Mouse (Mus musculus): ENCODE data around the gene Rc3h1. TPM values are rescaled to one million over a fixed set of nuclear protein-coding genes. Genes with fewer than 3 reads are reported as not detected.
"Not testable (repeated sequence)": the region's sequence is repeated elsewhere in the genome, so short reads cannot be mapped to it uniquely, and the experiment has no call there.

The Rc3h1 gene
- total RNA-seq, 2 experiments from 2014 or later: 39.5 to 49.1 TPM

DNA sequence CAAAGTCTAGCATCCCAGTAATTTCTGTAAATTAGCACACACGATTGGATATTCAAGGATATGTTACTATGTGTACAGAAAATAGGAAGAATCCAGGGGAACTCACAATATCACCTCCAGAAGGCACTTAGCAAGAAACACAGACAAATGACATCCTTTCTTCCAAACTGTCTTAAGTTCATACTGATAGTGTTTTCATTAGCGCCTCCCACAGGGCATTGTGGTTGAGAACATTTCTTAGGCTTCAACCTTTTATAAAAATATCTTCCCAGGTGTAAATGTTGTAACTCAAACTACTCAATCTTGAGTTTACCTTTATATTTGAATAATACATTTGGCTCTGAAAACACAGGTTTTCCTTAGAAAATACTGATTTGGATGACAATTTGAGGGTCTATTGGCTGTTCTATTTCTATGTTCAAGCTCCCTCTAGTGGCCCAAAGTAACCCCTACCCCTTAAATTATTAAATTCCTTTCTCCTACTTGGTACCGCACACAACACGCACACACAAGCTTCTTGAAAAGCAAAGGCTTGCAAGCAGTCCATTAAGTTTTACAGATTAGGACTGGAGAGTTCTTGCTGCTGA, 27.8 kb downstream of the Rc3h1 start:
- DNase-seq (ENCODE audit: low spot score): no peak
- intact Hi-C loops (cut with DNase I): loop anchor here (2.0 kb wide), 2 partner anchors 77 to 191 kb away; no protein-coding TSS in a partner anchor

GRCm38 (mm10) chr1:160935551-160935950, 29.3 kb downstream of the Rc3h1 start:
- intact Hi-C loops (cut with DNase I): loop anchor here (2.0 to 5.0 kb wide), 3 partner anchors 33 to 193 kb away; no protein-coding TSS in a partner anchor
- no peak for DNase-seq (ENCODE audit: low spot score)

DNA sequence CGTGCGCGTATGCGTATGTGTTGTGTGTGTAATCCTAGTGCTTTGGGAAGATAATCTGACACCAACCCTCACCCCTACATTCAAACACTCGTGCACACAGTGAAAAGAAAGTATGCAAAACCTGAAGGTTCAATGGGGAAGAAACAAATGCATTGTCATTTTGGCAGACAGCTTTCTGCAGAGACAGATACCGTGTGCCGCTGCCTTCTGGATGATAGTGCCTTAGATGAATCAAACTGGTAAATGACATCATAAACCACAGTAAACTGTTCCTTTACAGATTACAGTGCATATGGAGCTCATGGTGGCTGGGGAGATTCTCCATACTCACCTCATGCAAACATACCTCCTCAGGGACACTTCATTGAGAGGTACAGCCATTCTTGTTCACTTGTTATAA, 57.0 kb downstream of the Rc3h1 start:
- no peak for DNase-seq (ENCODE audit: low spot score)
- intact Hi-C loops (cut with DNase I): no loop called here

DNA sequence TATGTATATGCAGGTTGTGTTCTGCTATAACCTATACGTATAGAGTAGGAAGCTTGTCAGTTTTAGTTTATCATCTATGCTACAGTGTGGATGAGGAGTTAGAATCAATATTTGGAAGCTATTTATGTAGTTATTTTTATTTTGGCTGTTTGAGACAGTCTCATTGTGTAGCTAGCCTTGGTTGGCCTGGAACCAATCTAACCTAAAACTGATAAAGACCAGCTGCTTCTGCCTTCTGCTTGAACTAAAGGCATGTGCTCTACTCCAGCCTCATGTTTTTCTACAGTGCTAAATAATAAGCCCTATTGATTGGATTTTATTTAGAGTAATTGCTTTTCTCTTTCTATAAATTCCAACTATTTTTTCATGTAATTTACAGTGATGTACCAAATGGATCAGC, 61.0 kb downstream of the Rc3h1 start:
- DNase-seq (ENCODE audit: low spot score): no peak
- intact Hi-C loops (cut with DNase I): no loop called here

GRCm38 (mm10) chr1:160968643-160969042, 62.4 kb downstream of the Rc3h1 start:
- DNase-seq (ENCODE audit: low spot score): no peak
- intact Hi-C loops (cut with DNase I): no loop called here

- intact Hi-C loops (cut with DNase I): no loop called here
- DNase-seq (ENCODE audit: low spot score): no peak
Measured at GRCm38 (mm10) chr1:160978071-160978735, 72.0 kb downstream of the Rc3h1 start, which contains the start of gene Serpinc1. TSS of gene Serpinc1 (plus strand) at chr1:160978585.

DNA sequence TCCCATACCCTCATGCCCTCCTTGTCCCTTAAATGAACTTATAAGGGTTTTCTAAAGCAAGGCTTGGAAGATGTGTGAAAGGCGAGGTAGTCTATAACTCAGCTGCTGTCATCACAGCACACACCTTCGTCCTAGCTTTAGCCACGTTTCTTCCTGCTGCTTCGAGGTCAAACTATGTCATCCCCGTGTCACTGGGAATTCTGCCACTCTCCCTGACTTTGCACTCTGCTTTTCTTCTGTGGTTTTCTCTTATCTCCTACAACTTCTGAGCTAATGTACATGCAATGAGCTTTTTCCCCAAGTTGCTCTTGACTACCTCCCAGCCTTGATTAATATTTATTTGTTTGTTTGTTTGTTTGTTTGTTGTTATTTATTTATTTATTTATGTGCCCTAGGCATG, 73.8 kb downstream of the Rc3h1 start:
- no peak for DNase-seq (ENCODE audit: low spot score)
- intact Hi-C loops (cut with DNase I): loop anchor here (10.0 kb wide), 1 partner anchor 215 kb away; no protein-coding TSS in a partner anchor

DNA sequence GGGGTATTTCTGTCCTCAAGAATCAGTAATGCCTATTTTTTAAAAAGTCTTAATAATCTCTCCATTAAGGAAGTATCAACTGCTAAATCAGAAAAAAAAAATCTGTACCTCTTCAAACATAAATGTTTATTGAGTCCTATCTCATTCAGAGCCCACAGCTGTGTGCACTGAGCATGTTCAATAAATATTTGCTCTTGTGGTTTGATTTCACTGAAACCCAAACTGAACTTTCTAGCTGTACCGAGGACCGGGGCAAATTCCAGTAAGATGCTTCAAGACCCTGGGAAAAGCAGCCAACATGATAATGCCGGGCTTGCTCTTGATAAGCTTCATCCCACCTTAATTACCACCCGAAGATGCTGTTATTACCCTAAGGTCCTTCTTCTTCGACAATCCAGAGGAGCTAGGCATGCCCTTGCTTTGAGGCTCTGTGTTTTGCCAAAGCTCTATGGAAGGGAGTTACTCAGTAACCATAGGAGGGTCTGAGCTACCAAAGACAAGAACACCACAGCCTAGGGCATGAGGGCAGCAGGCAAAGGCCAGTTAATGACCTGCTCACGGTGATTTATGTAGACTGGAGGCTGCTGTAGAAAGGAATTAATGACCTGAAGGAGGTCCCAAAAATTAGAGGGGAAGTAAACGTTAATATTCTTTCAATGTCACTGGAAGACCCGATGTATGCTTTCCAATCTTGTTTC, 74.5 kb downstream of the Rc3h1 start:
- intact Hi-C loops (cut with DNase I): loop anchor here (10.0 kb wide), 1 partner anchor 214 kb away; no protein-coding TSS in a partner anchor
- DNase-seq (ENCODE audit: low spot score): no peak

DNA sequence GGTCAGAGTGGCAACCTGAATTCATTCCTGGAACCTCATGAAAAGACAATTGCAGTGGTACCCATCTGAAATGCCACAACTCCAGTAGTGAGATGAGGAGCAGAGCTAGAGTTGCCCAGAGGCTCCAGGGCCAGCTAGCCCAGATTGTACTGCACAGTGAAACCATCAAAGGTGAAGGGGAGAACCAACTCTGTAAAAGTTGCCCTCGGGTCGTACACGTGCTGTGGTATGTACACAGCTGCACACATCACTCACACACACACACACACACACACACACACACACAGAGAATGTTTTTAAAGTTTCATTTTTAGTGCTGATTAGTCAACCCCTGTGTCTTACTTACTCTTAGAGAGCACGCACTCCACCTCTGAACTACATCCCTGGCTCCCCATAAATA, 75.1 kb downstream of the Rc3h1 start:
- no peak for DNase-seq (ENCODE audit: low spot score)
- intact Hi-C loops (cut with DNase I): loop anchor here (10.0 kb wide), 1 partner anchor 213 kb away; no protein-coding TSS in a partner anchor

DNA sequence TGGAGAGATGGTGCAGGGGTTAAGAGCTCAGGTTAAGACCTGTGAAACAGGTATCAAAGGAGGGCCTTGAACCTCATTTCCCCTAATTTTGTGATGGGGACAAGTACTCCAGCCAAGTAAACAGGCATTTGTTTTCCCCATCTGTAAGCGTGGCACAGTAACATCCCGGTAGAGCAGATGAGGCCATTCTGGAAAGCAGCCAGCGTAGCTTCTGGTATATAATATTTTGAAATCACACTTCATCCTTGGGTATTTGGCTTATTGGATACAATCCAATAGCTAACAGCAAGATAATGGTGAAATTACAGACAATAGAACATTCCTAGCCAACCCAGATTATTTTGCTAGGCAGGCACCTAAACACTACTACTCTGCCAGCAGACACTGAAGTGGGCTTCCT, 76.7 kb downstream of the Rc3h1 start:
- intact Hi-C loops (cut with DNase I): loop anchor here (10.0 kb wide), 1 partner anchor 212 kb away; no protein-coding TSS in a partner anchor
- no peak for DNase-seq (ENCODE audit: low spot score)

DNA sequence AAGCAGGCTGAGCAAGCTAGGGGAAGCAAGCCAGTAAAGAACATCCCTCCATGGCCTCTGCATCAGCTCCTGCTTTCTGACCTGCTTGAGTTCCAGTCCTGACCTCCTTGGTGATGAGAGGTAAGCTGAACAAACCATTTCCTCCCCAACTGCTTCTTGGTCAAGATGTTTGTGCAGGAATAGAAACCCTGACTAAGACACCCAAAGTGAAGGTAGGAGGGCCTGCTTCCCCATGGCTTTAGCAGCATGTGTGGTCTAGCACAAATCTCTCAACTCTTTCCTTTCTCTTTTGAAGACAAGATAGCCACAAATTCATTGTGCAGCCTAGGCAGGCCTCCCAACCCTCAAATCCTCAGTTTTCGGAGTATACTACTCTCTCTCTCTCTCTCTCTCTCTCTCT, 78.5 kb downstream of the Rc3h1 start:
- DNase-seq (ENCODE audit: low spot score): not testable (repeated sequence)
- intact Hi-C loops (cut with DNase I): loop anchor here (10.0 kb wide), 1 partner anchor 210 kb away; no protein-coding TSS in a partner anchor

- no peak for DNase-seq (ENCODE audit: low spot score)
- intact Hi-C loops (cut with DNase I): loop anchor here (10.0 kb wide), 1 partner anchor 209 kb away; no protein-coding TSS in a partner anchor
Measured at GRCm38 (mm10) chr1:160985477-160985876, 79.3 kb downstream of the Rc3h1 start.

DNA sequence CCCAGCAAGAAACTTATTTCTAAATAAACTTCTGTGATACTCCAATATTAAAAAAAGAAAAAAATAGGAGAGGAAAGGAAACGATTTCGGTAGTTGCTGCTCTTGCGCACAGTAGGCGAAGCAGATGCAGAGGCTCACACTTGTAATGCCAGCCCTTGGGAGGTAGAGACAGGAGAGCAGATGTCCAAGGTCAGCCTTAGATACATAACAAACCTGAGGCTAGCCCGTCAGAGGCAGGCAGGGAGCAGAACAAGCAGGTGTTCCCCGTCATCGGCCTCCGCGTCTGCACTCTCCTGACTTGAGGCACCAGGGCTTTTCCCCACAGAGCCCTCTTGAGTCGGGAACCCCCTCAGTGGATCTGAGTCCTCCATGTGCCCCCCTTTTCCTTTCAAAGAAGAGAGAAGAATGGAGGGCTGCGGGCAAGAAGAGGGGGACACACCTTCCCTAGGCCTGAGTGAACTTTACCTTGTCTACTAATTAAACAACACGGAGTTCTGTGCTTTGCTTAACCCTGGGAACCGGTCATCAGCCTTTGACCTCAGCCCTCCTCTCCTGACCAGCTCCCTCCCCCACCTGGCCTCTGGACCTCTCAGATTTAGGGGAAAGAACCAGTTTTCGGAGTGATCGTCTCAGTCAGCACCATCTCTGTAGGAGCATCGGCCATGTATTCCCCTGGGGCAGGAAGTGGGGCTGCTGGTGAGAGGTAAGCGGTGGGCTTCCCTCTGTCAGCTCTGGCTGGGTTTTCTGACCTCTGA, 80.8 kb downstream of the Rc3h1 start:
- no peak for DNase-seq (ENCODE audit: low spot score)
- intact Hi-C loops (cut with DNase I): loop anchor here (10.0 kb wide), 1 partner anchor 208 kb away; no protein-coding TSS in a partner anchor

DNA sequence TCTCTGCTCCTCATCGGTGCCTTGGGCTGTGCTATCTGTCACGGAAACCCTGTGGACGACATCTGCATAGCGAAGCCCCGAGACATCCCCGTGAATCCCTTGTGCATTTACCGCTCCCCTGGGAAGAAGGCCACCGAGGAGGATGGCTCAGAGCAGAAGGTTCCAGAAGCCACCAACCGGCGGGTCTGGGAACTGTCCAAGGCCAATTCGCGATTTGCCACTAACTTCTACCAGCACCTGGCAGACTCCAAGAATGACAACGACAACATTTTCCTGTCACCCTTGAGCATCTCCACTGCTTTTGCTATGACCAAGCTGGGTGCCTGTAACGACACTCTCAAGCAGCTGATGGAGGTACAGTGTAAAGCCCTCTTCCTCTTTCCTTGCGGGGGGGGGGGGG, 83.2 kb downstream of the Rc3h1 start:
- intact Hi-C loops (cut with DNase I): loop anchor here (10.0 kb wide), 1 partner anchor 205 kb away; no protein-coding TSS in a partner anchor
- DNase-seq (ENCODE audit: low spot score): no peak

DNA sequence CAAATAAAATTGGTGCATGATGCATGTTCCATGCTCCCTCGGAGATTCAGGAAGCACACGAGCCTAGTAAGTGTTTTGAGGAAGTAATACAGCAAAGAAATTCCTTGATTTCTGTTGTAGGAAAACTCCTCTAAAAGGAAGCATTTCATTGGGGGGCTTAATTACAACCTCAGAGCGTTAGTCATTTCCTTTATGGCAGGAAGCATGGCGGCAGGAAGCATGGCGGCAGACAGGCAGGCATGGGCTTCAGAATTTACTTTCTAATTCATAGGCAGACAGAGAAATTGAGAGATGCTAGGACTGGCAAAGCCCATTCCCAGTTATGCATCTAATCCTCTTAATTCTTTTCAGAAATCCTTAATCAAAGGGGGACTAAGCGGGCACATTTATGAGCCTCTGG, 87.6 kb downstream of the Rc3h1 start:
- DNase-seq (ENCODE audit: low spot score): no peak
- intact Hi-C loops (cut with DNase I): no loop called here

GRCm38 (mm10) chr1:161004942-161005341, 98.7 kb downstream of the Rc3h1 start:
- DNase-seq (ENCODE audit: low spot score): no peak
- intact Hi-C loops (cut with DNase I): no loop called here

- intact Hi-C loops (cut with DNase I): no loop called here
- no peak for DNase-seq (ENCODE audit: low spot score)
Measured at GRCm38 (mm10) chr1:161005526-161005925, 99.3 kb downstream of the Rc3h1 start.

DNA sequence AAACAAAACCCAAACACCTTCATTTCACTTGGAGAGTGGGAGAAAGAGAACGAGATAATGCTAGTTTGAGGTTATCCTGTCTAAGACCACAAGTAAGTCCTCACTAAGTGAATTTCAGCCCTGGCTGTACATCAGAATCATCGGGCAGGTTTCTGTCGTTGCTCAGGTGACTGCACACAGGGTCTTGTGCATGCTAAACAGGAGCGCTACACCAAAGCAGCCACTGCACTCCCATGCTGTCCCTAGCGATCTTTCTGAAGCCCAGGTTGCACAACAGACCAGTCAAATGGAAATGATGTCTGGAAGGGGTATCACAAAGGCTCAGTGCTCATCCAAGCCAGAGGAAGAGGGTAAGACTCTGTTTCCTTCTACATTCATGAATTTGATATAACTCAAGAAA, 100.3 kb downstream of the Rc3h1 start:
- intact Hi-C loops (cut with DNase I): no loop called here

GRCm38 (mm10) chr1:161008038-161008437, 101.8 kb downstream of the Rc3h1 start:
- intact Hi-C loops (cut with DNase I): no loop called here
- DNase-seq (ENCODE audit: low spot score): no peak

More for the DNA sequence above, 100.3 kb downstream of the Rc3h1 start:
- no peak for DNase-seq (ENCODE audit: low spot score)

- no peak for DNase-seq (ENCODE audit: low spot score)
- intact Hi-C loops (cut with DNase I): no loop called here
Measured at GRCm38 (mm10) chr1:161010436-161010835, 104.2 kb downstream of the Rc3h1 start.

Measured in heart, postnatal 25 days (tissue).